Mouse (Mus musculus) ES-E14 (cell line): ENCODE measurements around the gene Slc30a1.

ENCODE experiments used
- CHD2 ChIP-seq: IDR thresholded peaks from 2 replicates; pipeline ENCODE4 v1.6.1; 2014; ENCODE audit warnings: mild to moderate bottlenecking, low read depth, low read length, inconsistent platforms
- HCFC1 ChIP-seq: IDR thresholded peaks from 2 replicates; pipeline ENCODE4 v1.6.1; 2012; ENCODE audit warnings: low read length, inconsistent platforms, borderline replicate concordance; ENCODE audit not compliant: insufficient read depth
- ZC3H11A ChIP-seq: IDR thresholded peaks from 2 replicates; pipeline ENCODE4 v1.6.1; 2012; ENCODE audit warnings: low read depth, mild to moderate bottlenecking, inconsistent platforms, low read length, borderline replicate concordance
- ZNF384 ChIP-seq: IDR thresholded peaks from 2 replicates; pipeline ENCODE4 v1.6.1; 2012; ENCODE audit warnings: low read depth, low read length, inconsistent platforms

- TF ChIP-seq CHD2 (no peak), HCFC1 (no peak), ZC3H11A (no peak), ZNF384 (no peak)
Measured at GRCm38 (mm10) chr1:191945756-191946155, 39.2 kb downstream of the Slc30a1 start.
